ENCODE assay signal across 27 mouse cellular contexts in the genomic region with DNA sequence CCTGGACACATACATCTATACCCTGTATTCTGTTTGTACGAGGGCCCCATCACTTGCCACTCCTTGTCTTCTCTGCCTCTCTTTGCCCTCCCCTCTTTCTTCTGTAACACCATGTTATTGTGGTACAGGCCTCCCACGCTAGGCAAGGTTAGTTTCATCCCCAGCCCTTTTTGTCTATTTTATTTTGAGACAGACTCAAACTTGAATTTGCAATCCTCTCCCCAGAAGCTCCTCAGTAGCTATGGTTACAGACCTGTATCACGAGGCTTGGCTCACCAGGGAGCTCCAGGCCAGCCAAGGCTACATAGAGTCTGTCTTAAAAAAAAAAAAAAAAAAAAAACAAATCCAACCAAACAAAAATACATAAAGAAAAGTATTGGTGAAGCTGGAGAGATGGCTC.
"Had no signal": no experiment of that assay in that cellular context is flagged by ENCODE, and none has a peak within 500 bp of the region (broad histone marks: within the 10 kb centered on the region; RNA-seq: fewer than 3 reads in every experiment).

No protein-coding gene starts in this region.

- H3K36me3 ChIP-seq: embryonic facial prominence, embryonic 10.5 days; embryonic facial prominence, embryonic 12.5 days; embryonic facial prominence, embryonic 13.5 days; embryonic facial prominence, embryonic 15.5 days; forebrain, embryonic 10.5 days; forebrain, embryonic 12.5 days had no signal

- H3K9ac ChIP-seq: embryonic facial prominence, embryonic 12.5 days; embryonic facial prominence, embryonic 13.5 days; embryonic facial prominence, embryonic 15.5 days; forebrain, embryonic 12.5 days; forebrain, embryonic 13.5 days; forebrain, embryonic 15.5 days; forebrain, postnatal 0 days had no signal

- DNase-seq: cerebellum, adult 2 months; cerebellum, adult 8-10 months; cerebellum, adult 9-10 months; cerebellum, adult 9-11 months; cerebellum, postnatal 10 days; cerebellum, postnatal 14 days; cerebellum, postnatal 36 days; embryo, embryonic 11 days; forebrain, postnatal 0 days; gastrocnemius, adult 2 months; gastrocnemius, postnatal 10 days; gastrocnemius, postnatal 14 days; gastrocnemius, postnatal 25 days; gastrocnemius, postnatal 36 days; heart, adult 18-20 months; heart, adult 2 months had no signal

- H3K27me3 ChIP-seq: embryonic facial prominence, embryonic 12.5 days; embryonic facial prominence, embryonic 13.5 days; embryonic facial prominence, embryonic 15.5 days; forebrain, embryonic 12.5 days; forebrain, embryonic 13.5 days; forebrain, embryonic 15.5 days had no signal

- H3K4me1 ChIP-seq: embryonic facial prominence, embryonic 10.5 days; embryonic facial prominence, embryonic 12.5 days; embryonic facial prominence, embryonic 13.5 days; embryonic facial prominence, embryonic 15.5 days; forebrain, embryonic 12.5 days; forebrain, embryonic 13.5 days; forebrain, embryonic 15.5 days had no signal

- H3K4me2 ChIP-seq: embryonic facial prominence, embryonic 12.5 days; embryonic facial prominence, embryonic 13.5 days; embryonic facial prominence, embryonic 15.5 days; forebrain, embryonic 12.5 days; forebrain, embryonic 13.5 days; forebrain, embryonic 15.5 days had no signal

- H3K4me3 ChIP-seq: embryonic facial prominence, embryonic 10.5 days; embryonic facial prominence, embryonic 12.5 days; embryonic facial prominence, embryonic 13.5 days; embryonic facial prominence, embryonic 15.5 days; erythroblast, embryonic 14.5 days; forebrain, embryonic 10.5 days; forebrain, embryonic 12.5 days; forebrain, embryonic 13.5 days; forebrain, embryonic 15.5 days; gastrocnemius, adult 2 months; heart, adult 2 months had no signal

- ATAC-seq: forebrain, embryonic 13.5 days; forebrain, embryonic 14.5 days; forebrain, embryonic 15.5 days; forebrain, embryonic 16.5 days; forebrain, postnatal 0 days had no signal

- H3K27ac ChIP-seq: embryonic facial prominence, embryonic 10.5 days; embryonic facial prominence, embryonic 12.5 days; embryonic facial prominence, embryonic 13.5 days; embryonic facial prominence, embryonic 15.5 days; forebrain, embryonic 10.5 days; forebrain, embryonic 12.5 days; forebrain, embryonic 13.5 days; forebrain, embryonic 15.5 days; gastrocnemius, adult 2 months; heart, adult 2 months had no signal

- H3K9me3 ChIP-seq: embryonic facial prominence, embryonic 10.5 days; embryonic facial prominence, embryonic 12.5 days; embryonic facial prominence, embryonic 13.5 days; embryonic facial prominence, embryonic 15.5 days; forebrain, embryonic 10.5 days; forebrain, embryonic 12.5 days; forebrain, embryonic 13.5 days; forebrain, embryonic 15.5 days had no signal
